In genomic region chr9:25027581-25027980, GRCm38 (mm10) we compare ENCODE assay signal across 8 mouse cellular contexts.
DNase-seq lines count a peak whose midpoint lies in the region; ATAC-seq and TF ChIP-seq lines count a peak whose summit lies in the region.

No protein-coding gene starts in this region.

- TF ChIP-seq POLR2A in limb, embryonic 14.5 days (IDR thresholded peaks at IDR 0.05; ENCODE audit: borderline replicate concordance, extremely low read depth, insufficient read depth, insufficient read length) = no peak

- ATAC-seq in limb, embryonic 14.5 days (ENCODE audit: low FRiP score, low read depth) = no peak

- 10% methylated on average over 8 of the region's 8 CpGs for WGBS in limb, embryonic 14.5 days

- in situ Hi-C loops in ES-E14 (cut with MboI; ENCODE audit: low sequenced_read_pairs in 2 of 2, unreplicated experiment in 2 of 2) = no loop called here

- H3K4me1 ChIP-seq in ES-E14 (ENCODE audit: control insufficient read depth in 2 of 2, insufficient read depth in 2 of 2, low read length in 2 of 2, poor library complexity in 1 of 2) = no peaks in the 10 kb centered on the region
- no peaks in the 10 kb centered on the region for H3K4me1 ChIP-seq in limb, embryonic 14.5 days (ENCODE audit: control insufficient read depth, insufficient read depth, low read length)

- intact Hi-C loops in gastrocnemius, postnatal 14 days (cut with DNase I; ENCODE audit: low total_unique reads) = no loop called here

- no peak overlapping the region for H3K9ac ChIP-seq in ES-E14 (ENCODE audit: insufficient read depth, low read depth, low read length, poor library complexity, severe bottlenecking)
- H3K9ac ChIP-seq in limb, embryonic 14.5 days (ENCODE audit: low read depth, low read length, severe bottlenecking) = no peak overlapping the region

- no peaks in the 10 kb centered on the region for H3K36me3 ChIP-seq in ES-E14 (ENCODE audit: control insufficient read depth, insufficient read depth, low read length, poor library complexity, severe bottlenecking)
- no peaks in the 10 kb centered on the region for H3K36me3 ChIP-seq in limb, embryonic 14.5 days (ENCODE audit: control insufficient read depth, insufficient read depth, low read length)

- H3K4me3 ChIP-seq in ES-E14 (ENCODE audit: insufficient read depth in 1 of 2, low read depth in 1 of 2, low read length in 2 of 2, poor library complexity in 1 of 2, severe bottlenecking in 1 of 2) = no peak overlapping the region
- H3K4me3 ChIP-seq in limb, embryonic 14.5 days (replicated peaks; ENCODE audit: low read length) = no peak overlapping the region

- H3K27ac ChIP-seq in ES-E14 (ENCODE audit: insufficient read depth, low read depth, low read length, poor library complexity, severe bottlenecking) = no peak overlapping the region
- H3K27ac ChIP-seq in limb, embryonic 14.5 days (replicated peaks; ENCODE audit: low read depth, low read length) = no peak overlapping the region

- no peak overlapping the region for H3K4me2 ChIP-seq in limb, embryonic 14.5 days (replicated peaks; ENCODE audit: low read depth, low read length, severe bottlenecking)

- no peaks in the 10 kb centered on the region for H3K9me3 ChIP-seq in ES-E14 (ENCODE audit: control insufficient read depth, insufficient read depth, low read depth, low read length)
- H3K9me3 ChIP-seq in limb, embryonic 14.5 days (ENCODE audit: control insufficient read depth, low read length) = no peaks in the 10 kb centered on the region

- peak; percentile 37 to 55 for DNase-seq in adrenal gland, adult 18-20 months (ENCODE audit: low spot score in 2 of 2)
- DNase-seq in adrenal gland, postnatal 4 days (ENCODE audit: low spot score in 2 of 2) = no peak
- peak; percentile 63 for DNase-seq in ES-E14 (ENCODE audit: low read depth, low spot score)
- peak; percentile 42 for DNase-seq in cerebellum, adult 9-10 months
- peak; percentile 17 for DNase-seq in gastrocnemius, postnatal 14 days
- DNase-seq in kidney, adult 9 months = peak; percentile 55
- peak; percentile 70 for DNase-seq in limb, embryonic 14.5 days (ENCODE audit: low spot score)
- DNase-seq in retina, embryonic 14.5 days (ENCODE audit: low spot score) = peak; percentile 89

- H3K27me3 ChIP-seq in limb, embryonic 14.5 days (ENCODE audit: control insufficient read depth, insufficient read depth, low read length) = no peaks in the 10 kb centered on the region

TF ChIP-seq in ES-E14, 5 proteins besides CTCF, POLR2A, EP300 and RAD21:
- TF ChIP-seq ZNF384 (IDR thresholded peaks at IDR 0.05; ENCODE audit: low read depth, low read length) (no peak), ZC3H11A (IDR thresholded peaks at IDR 0.05; ENCODE audit: borderline replicate concordance, low read depth, low read length) (peak; percentile 62; the same call in 1 of the 2 replicates), CHD2 (IDR thresholded peaks at IDR 0.05; ENCODE audit: low read depth, low read length) (no peak), MAFK (IDR thresholded peaks at IDR 0.05; ENCODE audit: insufficient read depth, low read depth, low read length) (no peak), HCFC1 (IDR thresholded peaks at IDR 0.05; ENCODE audit: borderline replicate concordance, insufficient read depth, low read length) (no peak)

Comparison
In these comparisons a context has a peak if more than half of its experiments do, and no peak if none do; other contexts are left out.
1. DNase-seq: peak in adrenal gland, adult 18-20 months (2 of 2), ES-E14 (single experiment), cerebellum, adult 9-10 months (single experiment), gastrocnemius, postnatal 14 days (single experiment), kidney, adult 9 months (single experiment), limb, embryonic 14.5 days (single experiment) and retina, embryonic 14.5 days (single experiment); none in adrenal gland, postnatal 4 days (0 of 2).